ENCODE assay signal across 9 mouse cellular contexts in the genomic region with DNA sequence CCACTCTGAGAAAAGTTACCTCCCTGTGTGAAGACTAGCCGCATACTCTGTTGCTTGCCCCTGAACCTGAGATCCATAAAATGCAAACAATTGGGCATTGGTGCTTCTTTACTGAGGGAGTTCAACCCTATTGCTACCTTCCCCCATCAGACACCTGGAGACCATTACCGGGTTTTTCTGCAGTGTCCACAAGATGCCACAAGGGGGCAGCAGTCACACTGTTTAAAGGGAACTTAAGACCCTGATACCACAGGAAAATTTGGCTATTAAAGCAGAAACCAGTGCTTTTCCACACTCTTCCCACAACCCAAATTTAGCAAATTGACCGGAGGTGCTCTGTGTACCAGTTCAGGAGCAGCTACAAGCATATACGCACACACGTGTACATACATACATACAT.
DNase-seq lines count a peak whose midpoint lies in the region; ATAC-seq lines count a peak whose summit lies in the region.
"Had no signal": no experiment of that assay in that cellular context is flagged by ENCODE, and none has a peak within 500 bp of the region (broad histone marks: within the 10 kb centered on the region; RNA-seq: fewer than 3 reads in every experiment).

No protein-coding gene starts in this region.

- peaks cover 59% of the 10 kb centered on the region for H3K27me3 ChIP-seq in forebrain, embryonic 13.5 days
- peaks cover 4% of the 10 kb centered on the region; the same call in 1 of the 2 replicates for H3K27me3 ChIP-seq in forebrain, embryonic 16.5 days (replicated peaks; ENCODE audit: control insufficient read depth, insufficient read depth, low read length)
- no peaks in the 10 kb centered on the region for H3K27me3 ChIP-seq in neural tube, embryonic 11.5 days (ENCODE audit: control insufficient read depth, insufficient read depth, low read length)
- H3K27me3 ChIP-seq: neural tube, embryonic 12.5 days had no signal

- H3K4me3 ChIP-seq in forebrain, embryonic 13.5 days, result no peak overlapping the region
- no peak overlapping the region for H3K4me3 ChIP-seq in forebrain, embryonic 16.5 days (replicated peaks; ENCODE audit: low read length)
- H3K4me3 ChIP-seq in neural tube, embryonic 11.5 days (ENCODE audit: low read depth, low read length), result no peak overlapping the region
- H3K4me3 ChIP-seq: neural tube, embryonic 12.5 days had no signal

- no peak overlapping the region for H3K9ac ChIP-seq in forebrain, embryonic 13.5 days
- no peak overlapping the region for H3K9ac ChIP-seq in forebrain, embryonic 16.5 days (replicated peaks; ENCODE audit: low read depth, low read length)
- H3K9ac ChIP-seq in neural tube, embryonic 11.5 days (ENCODE audit: low read length), result no peak overlapping the region
- H3K9ac ChIP-seq: neural tube, embryonic 12.5 days had no signal

- peak; percentile 16; the same call in 1 of the 2 replicates for ATAC-seq in forebrain, embryonic 13.5 days
- no peak for ATAC-seq in forebrain, embryonic 16.5 days
- peak; percentile 51; the same call in 1 of the 2 replicates for ATAC-seq in neural tube, embryonic 11.5 days (ENCODE audit: insufficient read depth, low FRiP score, low TSS enrichment)

- WGBS in forebrain, embryonic 13.5 days, result 41% methylated on average over 5 of the region's 5 CpGs
- WGBS in forebrain, embryonic 16.5 days, result 45% methylated on average over 5 of the region's 5 CpGs
- WGBS in neural tube, embryonic 11.5 days, result 36% methylated on average over 5 of the region's 5 CpGs

- peak; percentile 15 for DNase-seq in ovary, postnatal 10 days (ENCODE audit: low spot score)
- no peak for DNase-seq in ovary, adult 18-20 months (ENCODE audit: low spot score)
- peak; percentile 64 for DNase-seq in brain, adult 2 months (ENCODE audit: low read depth, low spot score)
- DNase-seq in kidney, postnatal 36 days, result peak; percentile 3 to 61
- peak; percentile 81 for DNase-seq in neural tube, embryonic 11.5 days (ENCODE audit: low spot score)
- DNase-seq in adipocyte (ENCODE audit: low spot score), result no peak

- no peak overlapping the region for H3K4me2 ChIP-seq in forebrain, embryonic 13.5 days
- no peak overlapping the region for H3K4me2 ChIP-seq in forebrain, embryonic 16.5 days (ENCODE audit: low read length)
- no peak overlapping the region for H3K4me2 ChIP-seq in neural tube, embryonic 11.5 days (ENCODE audit: low read depth)
- H3K4me2 ChIP-seq: neural tube, embryonic 12.5 days had no signal

- no peaks in the 10 kb centered on the region for H3K9me3 ChIP-seq in forebrain, embryonic 13.5 days (replicated peaks)
- H3K9me3 ChIP-seq in forebrain, embryonic 16.5 days (ENCODE audit: control insufficient read depth, low read length), result no peaks in the 10 kb centered on the region
- no peaks in the 10 kb centered on the region for H3K9me3 ChIP-seq in neural tube, embryonic 11.5 days (ENCODE audit: control insufficient read depth, low read length)
- H3K9me3 ChIP-seq: neural tube, embryonic 12.5 days had no signal

- H3K36me3 ChIP-seq in forebrain, embryonic 13.5 days (ENCODE audit: poor library complexity, severe bottlenecking), result no peaks in the 10 kb centered on the region
- no peaks in the 10 kb centered on the region for H3K36me3 ChIP-seq in forebrain, embryonic 16.5 days (ENCODE audit: control insufficient read depth, insufficient read depth)
- no peaks in the 10 kb centered on the region for H3K36me3 ChIP-seq in neural tube, embryonic 11.5 days (ENCODE audit: control insufficient read depth, insufficient read depth, low read length)
- H3K36me3 ChIP-seq: neural tube, embryonic 12.5 days had no signal

- no peak overlapping the region for H3K27ac ChIP-seq in forebrain, embryonic 13.5 days
- no peak overlapping the region for H3K27ac ChIP-seq in forebrain, embryonic 16.5 days (ENCODE audit: low read length)
- no peak overlapping the region for H3K27ac ChIP-seq in neural tube, embryonic 11.5 days (ENCODE audit: low read depth, low read length)
- H3K27ac ChIP-seq: neural tube, embryonic 12.5 days had no signal

- peaks cover 9% of the 10 kb centered on the region; the same call in 1 of the 2 replicates for H3K4me1 ChIP-seq in forebrain, embryonic 13.5 days
- H3K4me1 ChIP-seq in forebrain, embryonic 16.5 days (replicated peaks; ENCODE audit: control insufficient read depth, insufficient read depth, low read length), result 0 out of 2 replicates have a peak, but pooled peaks cover 4% of the 10 kb centered on the region
- peaks cover 14% of the 10 kb centered on the region for H3K4me1 ChIP-seq in neural tube, embryonic 11.5 days (ENCODE audit: control insufficient read depth, insufficient read depth, low read length)

Comparison
In these comparisons a context has a peak if more than half of its experiments do, and no peak if none do; other contexts are left out.
1. DNase-seq: peak in ovary, postnatal 10 days (single experiment), brain, adult 2 months (single experiment), kidney, postnatal 36 days (2 of 2) and neural tube, embryonic 11.5 days (single experiment); none in ovary, adult 18-20 months (single experiment) and adipocyte (single experiment).